ENCODE assay signal across 8 mouse cellular contexts in the genomic region with DNA sequence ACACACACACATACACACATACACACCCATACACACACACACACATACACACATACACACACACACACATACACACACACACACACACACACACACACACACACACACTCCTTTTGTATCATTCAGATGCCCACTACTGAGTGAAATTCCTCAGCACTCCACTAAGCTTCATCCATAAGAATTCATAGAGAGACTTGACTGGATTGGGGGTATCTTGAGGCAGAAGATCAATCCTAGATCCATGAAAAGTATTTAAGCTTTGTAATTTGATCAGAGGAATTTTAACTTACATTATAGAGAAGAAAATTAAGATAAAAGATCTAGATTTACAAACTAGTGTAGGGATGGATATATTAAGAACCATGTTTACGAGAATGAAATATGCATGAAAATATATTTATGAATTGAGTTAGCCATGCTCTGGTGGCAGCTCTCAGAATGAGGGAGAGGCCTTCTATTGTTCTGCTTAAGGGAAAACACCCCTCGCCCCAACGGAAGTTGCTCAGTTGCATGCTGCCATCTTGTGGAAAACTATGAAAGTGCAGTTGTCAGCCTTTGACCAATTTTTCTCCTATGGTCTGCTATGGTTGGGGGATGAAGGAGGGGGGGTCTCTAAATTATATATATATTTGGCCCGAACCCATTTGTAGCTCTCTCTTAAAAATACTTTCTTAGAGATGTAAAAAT.
A peak's percentile ranks its signal among the peaks of the same experiment; 100 is the strongest.
DNase-seq lines count a peak whose midpoint lies in the region; ATAC-seq and TF ChIP-seq lines count a peak whose summit lies in the region.

No protein-coding gene starts in this region.

- TF ChIP-seq CTCF in C2C12 (IDR thresholded peaks at IDR 0.05; ENCODE audit: control insufficient read depth, insufficient read depth, insufficient read length), result peak; percentile 49
- TF ChIP-seq CTCF in heart, adult 2 months (IDR thresholded peaks at IDR 0.05), result peak; percentile 81

- ATAC-seq in liver, embryonic 11.5 days (replicated peaks; ENCODE audit: low FRiP score), result 0 out of 2 replicates have a peak, but pooled peaks have one; percentile 26
- peak; percentile 83 for ATAC-seq in neural tube, embryonic 11.5 days (ENCODE audit: insufficient read depth, low FRiP score, low TSS enrichment)
- 0 out of 2 replicates have a peak, but pooled peaks have one; percentile 31 for ATAC-seq in stomach, embryonic 15.5 days (ENCODE audit: insufficient read depth, low FRiP score, low read depth)

- no peaks in the 10 kb centered on the region for H3K27me3 ChIP-seq in C2C12 (ENCODE audit: control insufficient read depth, insufficient read depth, insufficient read length)
- H3K27me3 ChIP-seq in heart, adult 2 months (ENCODE audit: control insufficient read depth, insufficient read depth, low read length), result no peaks in the 10 kb centered on the region
- H3K27me3 ChIP-seq in liver, embryonic 11.5 days (replicated peaks; ENCODE audit: control insufficient read depth, insufficient read depth, low read length), result no peaks in the 10 kb centered on the region
- H3K27me3 ChIP-seq in neural tube, embryonic 11.5 days (ENCODE audit: control insufficient read depth, insufficient read depth, low read length), result no peaks in the 10 kb centered on the region
- no peaks in the 10 kb centered on the region for H3K27me3 ChIP-seq in stomach, embryonic 15.5 days (replicated peaks)

- DNase-seq in adrenal gland, adult (ENCODE audit: inconsistent age in 2 of 2, low spot score in 1 of 2), result peak; percentile 55 to 88
- peak; percentile 68 for DNase-seq in embryo, embryonic 11.5 days (ENCODE audit: low read depth, low spot score)
- DNase-seq in heart, adult 2 months, result peak; percentile 55 to 62
- DNase-seq in kidney, adult 8-10 months, result peak; percentile 32 to 48
- DNase-seq in liver, embryonic 11.5 days (ENCODE audit: low spot score), result peak; percentile 41
- DNase-seq in neural tube, embryonic 11.5 days (ENCODE audit: low spot score), result peak; percentile 70

- 8% methylated on average over 4 of the region's 4 CpGs for WGBS in heart, adult 2 months
- WGBS in liver, embryonic 11.5 days, result 9% methylated on average over 4 of the region's 4 CpGs
- 6% methylated on average over 4 of the region's 4 CpGs for WGBS in neural tube, embryonic 11.5 days
- WGBS in stomach, embryonic 15.5 days, result 7% methylated on average over 4 of the region's 4 CpGs

- H3K27ac ChIP-seq in heart, adult 2 months, result no peak overlapping the region
- H3K27ac ChIP-seq in liver, embryonic 11.5 days (ENCODE audit: low read depth, low read length), result no peak overlapping the region
- H3K27ac ChIP-seq in neural tube, embryonic 11.5 days (ENCODE audit: low read depth, low read length), result no peak overlapping the region
- H3K27ac ChIP-seq in stomach, embryonic 15.5 days, result no peak overlapping the region

- no peaks in the 10 kb centered on the region for H3K9me3 ChIP-seq in liver, embryonic 11.5 days (ENCODE audit: control insufficient read depth, low read length)
- no peaks in the 10 kb centered on the region for H3K9me3 ChIP-seq in neural tube, embryonic 11.5 days (ENCODE audit: control insufficient read depth, low read length)
- H3K9me3 ChIP-seq in stomach, embryonic 15.5 days, result no peaks in the 10 kb centered on the region

- no peaks in the 10 kb centered on the region for H3K79me3 ChIP-seq in C2C12 (ENCODE audit: low read depth)

- intact Hi-C loops in heart, adult 2 months (cut with DNase I), result loop anchor here (1.0 to 5.0 kb wide), 5 partner anchors 62 to 517 kb away; partner anchors contain the start of gene Arhgap18

- H3K36me3 ChIP-seq in C2C12 (ENCODE audit: control insufficient read depth, insufficient read depth), result no peaks in the 10 kb centered on the region
- no peaks in the 10 kb centered on the region for H3K36me3 ChIP-seq in heart, adult 2 months (ENCODE audit: control insufficient read depth, insufficient read depth, low read length)
- no peaks in the 10 kb centered on the region for H3K36me3 ChIP-seq in liver, embryonic 11.5 days (ENCODE audit: control insufficient read depth, insufficient read depth, low read length)
- no peaks in the 10 kb centered on the region for H3K36me3 ChIP-seq in neural tube, embryonic 11.5 days (ENCODE audit: control insufficient read depth, insufficient read depth, low read length)
- H3K36me3 ChIP-seq in stomach, embryonic 15.5 days, result no peaks in the 10 kb centered on the region

- TF ChIP-seq EP300 in heart, adult 2 months (IDR thresholded peaks at IDR 0.05; ENCODE audit: insufficient read depth, low read depth, low read length), result peak; percentile 87

- no peak overlapping the region for H3K4me3 ChIP-seq in C2C12 (ENCODE audit: insufficient read depth, poor library complexity, severe bottlenecking)
- no peak overlapping the region for H3K4me3 ChIP-seq in heart, adult 2 months
- no peak overlapping the region for H3K4me3 ChIP-seq in liver, embryonic 11.5 days (ENCODE audit: low read depth, low read length)
- H3K4me3 ChIP-seq in neural tube, embryonic 11.5 days (ENCODE audit: low read depth, low read length), result no peak overlapping the region
- H3K4me3 ChIP-seq in stomach, embryonic 15.5 days (replicated peaks), result no peak overlapping the region

- H3K79me2 ChIP-seq in C2C12 (ENCODE audit: control insufficient read depth, insufficient read depth), result no peaks in the 10 kb centered on the region
- H3K79me2 ChIP-seq in heart, adult 2 months (replicated peaks; ENCODE audit: control insufficient read depth, insufficient read depth, low read length), result no peaks in the 10 kb centered on the region

- H3K4me2 ChIP-seq in liver, embryonic 11.5 days, result no peak overlapping the region
- no peak overlapping the region for H3K4me2 ChIP-seq in neural tube, embryonic 11.5 days (ENCODE audit: low read depth)
- no peak overlapping the region for H3K4me2 ChIP-seq in stomach, embryonic 15.5 days

- no peak for TF ChIP-seq POLR2A in heart, adult 2 months (IDR thresholded peaks at IDR 0.05; ENCODE audit: insufficient read depth, low read depth, low read length)

- no peak overlapping the region for H3K9ac ChIP-seq in heart, adult 2 months (ENCODE audit: low read depth, low read length)
- H3K9ac ChIP-seq in liver, embryonic 11.5 days (ENCODE audit: low read depth, low read length), result no peak overlapping the region
- no peak overlapping the region for H3K9ac ChIP-seq in neural tube, embryonic 11.5 days (ENCODE audit: low read length)
- no peak overlapping the region for H3K9ac ChIP-seq in stomach, embryonic 15.5 days

- H3K4me1 ChIP-seq in heart, adult 2 months (ENCODE audit: control insufficient read depth, insufficient read depth, low read length), result no peaks in the 10 kb centered on the region
- H3K4me1 ChIP-seq in liver, embryonic 11.5 days (replicated peaks; ENCODE audit: control insufficient read depth, insufficient read depth, low read length), result no peaks in the 10 kb centered on the region
- no peaks in the 10 kb centered on the region for H3K4me1 ChIP-seq in neural tube, embryonic 11.5 days (ENCODE audit: control insufficient read depth, insufficient read depth, low read length)
- no peaks in the 10 kb centered on the region for H3K4me1 ChIP-seq in stomach, embryonic 15.5 days

- H3ac ChIP-seq in C2C12 (ENCODE audit: control insufficient read depth, insufficient read length, low read depth), result no peak overlapping the region

TF ChIP-seq in C2C12, 6 proteins besides CTCF, POLR2A, EP300 and RAD21:
- TF ChIP-seq FOSL1 (IDR thresholded peaks at IDR 0.05; ENCODE audit: insufficient read depth, low read length, poor library complexity, severe bottlenecking), result no peak
- TF ChIP-seq MYOD1 (IDR thresholded peaks at IDR 0.05; ENCODE audit: control insufficient read depth, insufficient read length, low read depth), result no peak
- TF ChIP-seq MAX (IDR thresholded peaks at IDR 0.05), result no peak
- TF ChIP-seq MYOG (IDR thresholded peaks at IDR 0.05; ENCODE audit: control insufficient read depth, extremely low read depth, insufficient read length), result no peak
- no peak for TF ChIP-seq CEBPB (IDR thresholded peaks at IDR 0.05; ENCODE audit: low read depth)
- TF ChIP-seq USF1 (IDR thresholded peaks at IDR 0.05; ENCODE audit: low read depth), result no peak

Comparison
In these comparisons a context has a peak if more than half of its experiments do, and no peak if none do; other contexts are left out.
1. ATAC-seq: peak in every context shown above with its lines; median percentile 83 in neural tube, embryonic 11.5 days; 31 in stomach, embryonic 15.5 days; 26 in liver, embryonic 11.5 days.